Mouse (Mus musculus) naive thymus-derived CD4-positive, alpha-beta T cell, adult 2 months (primary cell): ENCODE measurements at regions not wholly inside any gene's neighbourhood (a gene's known extent, or its start where the extent isn't known, plus 50 kb on each side); places are given as distances from the start of the nearest gene placed in this dataset.

Source experiments
- DNase-seq: peaks from one replicate; pipeline ENCODE4 v3.0.0-alpha.2; 2011; ENCODE audit warnings: low read depth

- DNase-seq = no peak
These were observed 270.1 kb downstream of the Mid1ip1 start for GRCm38 (mm10) chrX:10984894-10985293.

- DNase-seq = no peak
These were observed 277.0 kb downstream of the Mid1ip1 start for GRCm38 (mm10) chrX:10991871-10992210.

GRCm38 (mm10) chrX:10992211-10993004 lies 277.6 kb downstream of the Mid1ip1 start:
- DNase-seq = no peak

- no peak for DNase-seq
These were observed 278.2 kb downstream of the Mid1ip1 start for GRCm38 (mm10) chrX:10993005-10993377.

- DNase-seq = no peak
These were observed 280.1 kb downstream of the Mid1ip1 start for GRCm38 (mm10) chrX:10994910-10995309.

GRCm38 (mm10) chrX:11001180-11001579 lies 286.4 kb downstream of the Mid1ip1 start:
- no peak for DNase-seq

GRCm38 (mm10) chrX:11039278-11039677 lies 259.8 kb upstream of the H2al1a start:
- no peak for DNase-seq

GRCm38 (mm10) chrX:11046769-11047168 lies 252.3 kb upstream of the H2al1a start:
- no peak for DNase-seq

GRCm38 (mm10) chrX:11082171-11082570 lies 216.9 kb upstream of the H2al1a start:
- no peak for DNase-seq

GRCm38 (mm10) chrX:11082845-11083244 lies 216.2 kb upstream of the H2al1a start:
- DNase-seq = no peak

GRCm38 (mm10) chrX:11086257-11087072 lies 212.6 kb upstream of the H2al1a start:
- DNase-seq = no peak

- DNase-seq = peak; percentile 19
These were observed 211.1 kb upstream of the H2al1a start for GRCm38 (mm10) chrX:11087913-11088312.

GRCm38 (mm10) chrX:11088506-11088905 lies 210.6 kb upstream of the H2al1a start:
- DNase-seq = no peak

GRCm38 (mm10) chrX:11090432-11090831 lies 208.6 kb upstream of the H2al1a start:
- DNase-seq = no peak

GRCm38 (mm10) chrX:11097581-11098254 lies 201.3 kb upstream of the H2al1a start:
- no peak for DNase-seq

- no peak for DNase-seq
These were observed 200.7 kb upstream of the H2al1a start for GRCm38 (mm10) chrX:11098366-11098765.

- no peak for DNase-seq
These were observed 199.6 kb upstream of the H2al1a start for GRCm38 (mm10) chrX:11099146-11100087.

GRCm38 (mm10) chrX:11100935-11101334 lies 198.1 kb upstream of the H2al1a start:
- DNase-seq = no peak

GRCm38 (mm10) chrX:11131253-11131652 lies 167.8 kb upstream of the H2al1a start:
- DNase-seq = no peak

GRCm38 (mm10) chrX:11139971-11140421 lies 159.1 kb upstream of the H2al1a start:
- no peak for DNase-seq

- peak; percentile 2 for DNase-seq
These were observed 157.8 kb upstream of the H2al1a start for GRCm38 (mm10) chrX:11141294-11141693.

- DNase-seq = no peak
These were observed 140.6 kb upstream of the H2al1a start for GRCm38 (mm10) chrX:11158416-11158815.
